In the genomic region with DNA sequence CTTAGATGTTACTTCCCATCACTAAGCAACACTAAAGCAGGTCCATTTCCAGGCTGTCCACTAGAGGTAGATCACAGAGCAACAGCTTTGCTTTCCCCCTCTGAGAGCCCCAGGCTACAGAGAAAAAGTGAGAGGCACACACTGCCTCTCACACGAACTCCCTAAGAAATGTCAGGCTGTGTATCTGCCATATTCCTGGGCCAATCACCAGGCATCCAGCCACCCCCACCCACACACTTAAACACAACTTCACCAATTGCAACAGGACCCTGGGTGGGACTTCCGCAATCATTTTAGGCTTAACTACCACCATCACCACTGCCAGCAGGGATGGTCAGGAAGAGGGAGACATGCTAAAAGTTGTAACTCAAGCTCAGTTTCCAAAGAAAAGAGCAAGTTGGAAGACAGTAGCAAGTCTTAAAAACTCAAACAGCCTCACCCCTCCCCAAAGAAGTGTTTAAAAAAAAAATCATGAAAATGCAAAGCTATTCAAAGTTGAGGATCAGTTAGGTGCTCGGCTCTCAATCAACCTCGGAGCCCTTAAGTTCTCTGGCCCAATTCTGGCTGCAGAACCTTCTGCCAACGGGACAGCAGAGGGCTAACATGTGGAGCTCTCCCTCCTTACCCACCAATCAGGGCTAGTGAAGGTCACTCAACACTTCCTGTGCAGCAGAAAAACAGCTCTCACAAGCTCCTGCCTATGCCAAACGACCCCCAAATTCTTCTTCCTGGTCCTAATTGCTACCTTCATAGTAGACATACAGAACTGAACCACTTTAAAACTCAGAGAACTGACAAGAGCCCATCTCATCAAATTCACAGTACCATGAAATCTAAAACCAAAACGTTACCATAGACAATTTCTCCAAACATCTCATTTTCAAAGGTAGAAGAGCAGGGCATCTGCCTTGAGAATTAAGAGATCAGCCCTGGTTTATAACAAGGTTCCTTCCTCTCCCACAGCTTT, we compare ENCODE assay signal across 8 mouse cellular contexts. TPM values are rescaled to one million over a fixed set of nuclear protein-coding genes. Genes with fewer than 3 reads are reported as not detected.
A peak's percentile ranks its signal among the peaks of the same experiment; 100 is the strongest.
DNase-seq lines count a peak whose midpoint lies in the region; ATAC-seq and TF ChIP-seq lines count a peak whose summit lies in the region.

No protein-coding gene starts in this region.

- peak overlapping the region; percentile 89 for H3K27ac ChIP-seq in MEL (ENCODE audit: control insufficient read depth, low read depth, low read length)
- H3K27ac ChIP-seq in cerebellum, adult 2 months (ENCODE audit: insufficient read depth, low read length), result peak overlapping the region; percentile 5; the same call in 1 of the 2 replicates
- H3K27ac ChIP-seq in forebrain, postnatal 0 days (ENCODE audit: low read depth, low read length), result peak overlapping the region; percentile 97; the same call in 1 of the 2 replicates
- H3K27ac ChIP-seq in lung, embryonic 15.5 days, result peak overlapping the region; percentile 98

- TF ChIP-seq POLR2A in MEL (IDR thresholded peaks at IDR 0.05; ENCODE audit: control insufficient read depth in 1 of 2, insufficient read depth in 1 of 2, low read depth in 1 of 2, low read length in 2 of 2, poor library complexity in 1 of 2), result peak in 1 of 2 experiments; percentile 57; a peak in 1 of 4 replicates
- no peak for TF ChIP-seq POLR2A in cerebellum, adult 2 months (IDR thresholded peaks at IDR 0.05; ENCODE audit: borderline replicate concordance, insufficient read depth, low read length)

- peaks cover 76% of the 10 kb centered on the region for H3K79me2 ChIP-seq in MEL (ENCODE audit: control insufficient read depth, insufficient read depth, low read length, poor library complexity)

- peaks cover 27 to 29% of the 10 kb centered on the region in 2 experiments for H3K4me1 ChIP-seq in MEL (ENCODE audit: control insufficient read depth in 1 of 2, insufficient read depth in 2 of 2, low read length in 2 of 2)
- H3K4me1 ChIP-seq in cerebellum, adult 2 months (ENCODE audit: control insufficient read depth, insufficient read depth, low read length), result peaks cover 11% of the 10 kb centered on the region
- 0 out of 2 replicates have a peak, but pooled peaks cover 15% of the 10 kb centered on the region for H3K4me1 ChIP-seq in forebrain, postnatal 0 days (ENCODE audit: insufficient read depth)
- peaks cover 50% of the 10 kb centered on the region for H3K4me1 ChIP-seq in lung, embryonic 15.5 days

- peak overlapping the region; percentile 94 for H3K4me2 ChIP-seq in forebrain, postnatal 0 days (ENCODE audit: low read depth)
- peak overlapping the region; percentile 92 for H3K4me2 ChIP-seq in lung, embryonic 15.5 days

- DNase-seq in MEL (ENCODE audit: low read depth, low spot score), result peak; percentile 94
- peak; percentile 29 to 47 for DNase-seq in cerebellum, adult 2 months
- peak; percentile 75 for DNase-seq in forebrain, postnatal 0 days
- DNase-seq in heart, postnatal 4 days, result peak; percentile 77
- peak; percentile 59 to 69 for DNase-seq in layer of hippocampus, adult 8-10 months (ENCODE audit: low spot score in 2 of 2)
- DNase-seq in ovary, postnatal 14 days (ENCODE audit: low spot score), result peak; percentile 51
- peak; percentile 67 to 73 for DNase-seq in thymus, postnatal 36 days

- peak overlapping the region; percentile 83 for H3K9ac ChIP-seq in MEL (ENCODE audit: control insufficient read depth, low read depth, low read length, poor library complexity, severe bottlenecking)
- H3K9ac ChIP-seq in forebrain, postnatal 0 days, result peak overlapping the region; percentile 87
- H3K9ac ChIP-seq in lung, embryonic 15.5 days, result peak overlapping the region; percentile 91

- H3K4me3 ChIP-seq in MEL (ENCODE audit: control insufficient read depth in 1 of 2, insufficient read depth in 1 of 2, low read depth in 2 of 2, low read length in 2 of 2), result peak overlapping the region; percentile 95 to 99
- peak overlapping the region; percentile 75 for H3K4me3 ChIP-seq in cerebellum, adult 2 months (replicated peaks; ENCODE audit: insufficient read depth, low read depth, low read length)
- H3K4me3 ChIP-seq in forebrain, postnatal 0 days (ENCODE audit: low read depth, low read length), result peak overlapping the region; percentile 80
- peak overlapping the region; percentile 85 for H3K4me3 ChIP-seq in lung, embryonic 15.5 days

- 0 out of 4 replicates have a peak, but pooled peaks of 1 of the 2 experiments have one; percentile 1 for TF ChIP-seq EP300 in MEL (IDR thresholded peaks at IDR 0.05; ENCODE audit: low read depth in 1 of 2, low read length in 2 of 2)

- whole genome bisulfite sequencing in cerebellum, adult 2 months, result 3% methylated on average over 7 of the region's 7 CpGs
- 9% methylated on average over 7 of the region's 7 CpGs for WGBS in forebrain, postnatal 0 days
- WGBS in lung, embryonic 15.5 days, result 9% methylated on average over 7 of the region's 7 CpGs

- no peak for TF ChIP-seq CTCF in MEL (IDR thresholded peaks at IDR 0.05 in 2 of 3, conservative IDR thresholded peaks at IDR 0.05 in 1 of 3; ENCODE audit: control insufficient read depth in 1 of 3, insufficient read depth in 1 of 3, low read depth in 2 of 3, low read length in 3 of 3, poor library complexity in 1 of 3, severe bottlenecking in 1 of 3)
- 0 out of 2 replicates have a peak, but pooled peaks have one; percentile 18 for TF ChIP-seq CTCF in cerebellum, adult 2 months (IDR thresholded peaks at IDR 0.05; ENCODE audit: borderline replicate concordance, insufficient read depth, low read depth, low read length)
- peak; percentile 55 for TF ChIP-seq CTCF in forebrain, postnatal 0 days (IDR thresholded peaks at IDR 0.05; ENCODE audit: low read depth)

- ATAC-seq in forebrain, postnatal 0 days, result peak; percentile 32
- peak; percentile 46; the same call in 1 of the 2 replicates for ATAC-seq in lung, embryonic 15.5 days (ENCODE audit: borderline replicate concordance, extremely low read depth, low FRiP score, low TSS enrichment)

- no peaks in the 10 kb centered on the region for H3K27me3 ChIP-seq in MEL (ENCODE audit: control insufficient read depth in 1 of 2, insufficient read depth in 2 of 2, low read length in 2 of 2)
- H3K27me3 ChIP-seq in cerebellum, adult 2 months (ENCODE audit: control insufficient read depth, insufficient read depth, low read length), result no peaks in the 10 kb centered on the region
- H3K27me3 ChIP-seq in forebrain, postnatal 0 days (ENCODE audit: insufficient read depth, low read length), result no peaks in the 10 kb centered on the region
- no peaks in the 10 kb centered on the region for H3K27me3 ChIP-seq in lung, embryonic 15.5 days

- H3K9me3 ChIP-seq in MEL (replicated peaks; ENCODE audit: insufficient read depth, low read length), result no peaks in the 10 kb centered on the region
- no peaks in the 10 kb centered on the region for H3K9me3 ChIP-seq in forebrain, postnatal 0 days (ENCODE audit: low read length)
- no peaks in the 10 kb centered on the region for H3K9me3 ChIP-seq in lung, embryonic 15.5 days

- peaks cover 0 to 46% of the 10 kb centered on the region in 2 experiments for H3K36me3 ChIP-seq in MEL (ENCODE audit: control insufficient read depth in 1 of 2, insufficient read depth in 2 of 2, low read length in 2 of 2)
- H3K36me3 ChIP-seq in forebrain, postnatal 0 days (ENCODE audit: insufficient read depth), result no peaks in the 10 kb centered on the region
- H3K36me3 ChIP-seq in lung, embryonic 15.5 days, result no peaks in the 10 kb centered on the region

- TF ChIP-seq RAD21 in MEL (IDR thresholded peaks at IDR 0.05; ENCODE audit: low read depth, low read length), result no peak

TF ChIP-seq in MEL, 35 proteins besides CTCF, POLR2A, EP300 and RAD21:
- no peak for TF ChIP-seq ZNF384 (IDR thresholded peaks at IDR 0.05; ENCODE audit: low read depth, low read length)
- TF ChIP-seq SMC3 (IDR thresholded peaks at IDR 0.05; ENCODE audit: low read depth, low read length), result no peak
- TF ChIP-seq ZC3H11A (IDR thresholded peaks at IDR 0.05; ENCODE audit: low read depth, low read length), result no peak
- peak; percentile 55; the same call in 1 of the 2 replicates for TF ChIP-seq MXI1 (IDR thresholded peaks at IDR 0.05; ENCODE audit: low read depth, low read length)
- TF ChIP-seq POLR2AphosphoS5 (IDR thresholded peaks at IDR 0.05; ENCODE audit: borderline replicate concordance, low read depth, low read length), result no peak
- TF ChIP-seq CHD2 (IDR thresholded peaks at IDR 0.05; ENCODE audit: low read length), result peak; percentile 82
- peak; percentile 84 for TF ChIP-seq ELF1 (IDR thresholded peaks at IDR 0.05; ENCODE audit: low read depth, low read length)
- peak; percentile 75 for TF ChIP-seq SIN3A (IDR thresholded peaks at IDR 0.05; ENCODE audit: low read length)
- TF ChIP-seq USF1 (IDR thresholded peaks at IDR 0.05; ENCODE audit: low read depth, low read length), result no peak
- TF ChIP-seq GABPA (IDR thresholded peaks at IDR 0.05; ENCODE audit: low read depth, low read length), result no peak
- TF ChIP-seq POLR2AphosphoS2 (IDR thresholded peaks at IDR 0.05; ENCODE audit: low read length), result no peak
- peak; percentile 73; the same call in 1 of the 2 replicates for TF ChIP-seq CHD1 (IDR thresholded peaks at IDR 0.05; ENCODE audit: low read depth, low read length)
- TF ChIP-seq BHLHE40 (IDR thresholded peaks at IDR 0.05; ENCODE audit: borderline replicate concordance, low read depth, low read length), result no peak
- peak; percentile 84 for TF ChIP-seq TBP (IDR thresholded peaks at IDR 0.05; ENCODE audit: low read depth, low read length)
- no peak for TF ChIP-seq E2F4 (IDR thresholded peaks at IDR 0.05; ENCODE audit: borderline replicate concordance, low read depth, low read length)
- no peak for TF ChIP-seq MAX (IDR thresholded peaks at IDR 0.05; ENCODE audit: low read length)
- TF ChIP-seq HCFC1 (IDR thresholded peaks at IDR 0.05; ENCODE audit: low read depth, low read length), result peak; percentile 79

RNA-seq across cellular contexts. Expression of gene Fam120a, which starts 2.0 kb away (rescaled TPM):
- 81.3 and 82.7 TPM in 2 replicates for total RNA-seq in MEL (2012; rRNA removed)
- 100 to 1,000 TPM in 1 of 2 experiments, 10 to 100 TPM in 1; 66.2 to 119 TPM for polyA plus RNA-seq in MEL (2012; ENCODE audit: insufficient read depth in 1 of 2, insufficient read length in 2 of 2, low read depth in 1 of 2, low replicate concordance in 2 of 2, missing spikeins in 1 of 2)
- 64.4 and 69.2 TPM in 2 replicates for polyA plus RNA-seq in cerebellum, adult 2 months (2012; rRNA removed)
- total RNA-seq in forebrain, postnatal 0 days (2014; rRNA removed), result 45.2 and 59.0 TPM in 2 replicates
- polyA plus RNA-seq in forebrain, postnatal 0 days (2015; fragmentation: Nextera tagmentation; extraction: Ambion mirVana), result 7.1 and 9.5 TPM in 2 replicates
- total RNA-seq in heart, postnatal 4 days (2021), result 100 to 1,000 TPM; 112 to 118 TPM
- total RNA-seq in layer of hippocampus, adult 8-10 months (2022), result 100 to 1,000 TPM; 103 to 110 (median 105) TPM
- 23.6 and 26.1 TPM in 2 replicates for polyA plus RNA-seq in lung, embryonic 15.5 days (2015; fragmentation: Nextera tagmentation; extraction: Ambion mirVana)

Comparison
In these comparisons a context has a peak if more than half of its experiments do, and no peak if none do; other contexts are left out.
1. Peak in every context shown above with its lines: DNase-seq, ATAC-seq, H3K4me3 ChIP-seq and H3K27ac ChIP-seq.
2. DNase-seq: peak in every context shown above with its lines; median percentile 94 in MEL; 77 in heart, postnatal 4 days; 75 in forebrain, postnatal 0 days; 70 in thymus, postnatal 36 days; 64 in layer of hippocampus, adult 8-10 months; 51 in ovary, postnatal 14 days; 38 in cerebellum, adult 2 months.
3. H3K27ac ChIP-seq: peak in every context shown above with its lines; median percentile 98 in lung, embryonic 15.5 days; 97 in forebrain, postnatal 0 days; 89 in MEL; 5 in cerebellum, adult 2 months.
4. CTCF ChIP-seq: peak in cerebellum, adult 2 months (single experiment) and forebrain, postnatal 0 days (single experiment); none in MEL (0 of 3).